Mouse (Mus musculus): ENCODE data around the gene Gas2.

Gas2 gene

DNA sequence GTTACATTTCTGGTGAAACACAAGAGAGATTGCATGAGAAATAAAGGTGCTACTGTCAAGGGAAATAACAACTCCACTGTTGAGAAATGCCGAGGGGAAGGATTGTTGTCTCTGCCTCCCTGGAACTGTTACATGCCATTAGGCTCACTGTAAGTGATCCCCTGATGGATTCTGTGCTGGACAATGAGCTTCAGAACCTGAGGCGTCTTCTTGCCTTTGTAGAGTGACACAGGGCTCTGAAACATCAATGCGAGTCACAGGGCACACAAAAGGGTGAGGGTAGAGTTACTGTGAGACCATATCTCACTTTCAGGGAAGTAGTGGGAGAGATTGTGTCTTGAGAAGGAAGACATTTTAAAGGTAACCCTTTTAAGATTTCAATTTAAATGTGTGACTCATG lies 23.5 kb downstream of the Gas2 start:
- DNase-seq = no peak

DNA sequence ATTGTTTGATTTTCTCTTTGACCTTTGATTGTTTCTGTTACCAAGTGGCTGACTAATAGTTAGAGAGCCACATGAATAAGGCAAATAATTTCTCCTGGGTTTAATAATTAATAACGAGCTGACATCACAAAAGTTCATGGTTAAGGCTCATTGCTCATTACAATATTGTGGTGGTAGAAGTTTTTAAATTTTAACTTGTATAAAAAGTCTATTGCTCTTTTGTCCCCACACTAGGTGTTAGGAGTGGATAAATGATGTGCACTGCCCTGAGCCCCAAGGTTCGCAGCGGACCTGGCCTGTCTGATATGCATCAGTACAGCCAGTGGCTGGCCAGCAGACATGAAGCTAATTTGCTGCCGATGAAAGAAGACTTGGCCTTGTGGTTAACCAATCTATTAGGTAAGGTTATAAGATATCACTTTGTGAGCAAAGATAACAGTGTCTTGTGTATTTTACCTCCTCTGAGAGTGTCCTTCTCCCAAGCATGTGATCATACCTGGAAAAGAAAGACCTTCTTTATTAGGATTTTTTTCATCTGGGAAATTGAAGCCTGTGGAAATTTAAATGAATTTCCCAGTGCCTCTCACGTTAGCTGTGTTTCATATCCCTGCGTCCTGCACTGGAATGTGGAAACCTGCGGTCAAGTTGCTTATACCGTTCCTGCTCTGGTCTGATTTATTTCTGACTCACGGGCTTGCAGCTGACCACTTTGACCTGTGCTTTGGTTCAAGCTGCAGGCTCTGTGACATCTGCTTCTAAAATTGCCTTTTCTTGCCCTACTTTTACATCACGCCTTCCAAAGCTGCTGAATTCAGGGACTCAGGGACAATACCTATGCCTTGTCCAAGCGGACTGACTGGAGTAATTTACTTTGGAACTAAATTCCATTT lies 26.1 kb downstream of the Gas2 start:
- DNase-seq = peak; percentile 68

DNA sequence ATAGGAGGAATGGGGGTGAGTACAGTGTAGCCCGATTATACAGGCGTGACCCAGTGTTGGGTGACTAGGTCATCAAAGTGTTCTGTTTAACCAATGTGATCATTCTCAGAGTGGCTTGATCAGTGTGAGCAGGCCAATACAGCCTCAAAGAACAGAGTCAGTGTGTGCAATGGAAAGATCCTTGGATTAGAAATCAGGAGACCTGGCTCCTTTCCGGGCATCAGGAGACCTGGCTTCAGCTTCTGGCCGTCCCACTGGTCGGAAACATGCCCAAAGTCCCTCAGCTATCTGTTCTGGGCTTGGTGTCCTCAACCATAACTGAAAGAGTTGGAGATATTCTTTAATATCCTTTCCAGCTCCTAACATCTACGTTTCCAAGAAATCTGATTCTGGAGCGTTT lies 27.8 kb downstream of the Gas2 start:
- no peak for DNase-seq

DNA sequence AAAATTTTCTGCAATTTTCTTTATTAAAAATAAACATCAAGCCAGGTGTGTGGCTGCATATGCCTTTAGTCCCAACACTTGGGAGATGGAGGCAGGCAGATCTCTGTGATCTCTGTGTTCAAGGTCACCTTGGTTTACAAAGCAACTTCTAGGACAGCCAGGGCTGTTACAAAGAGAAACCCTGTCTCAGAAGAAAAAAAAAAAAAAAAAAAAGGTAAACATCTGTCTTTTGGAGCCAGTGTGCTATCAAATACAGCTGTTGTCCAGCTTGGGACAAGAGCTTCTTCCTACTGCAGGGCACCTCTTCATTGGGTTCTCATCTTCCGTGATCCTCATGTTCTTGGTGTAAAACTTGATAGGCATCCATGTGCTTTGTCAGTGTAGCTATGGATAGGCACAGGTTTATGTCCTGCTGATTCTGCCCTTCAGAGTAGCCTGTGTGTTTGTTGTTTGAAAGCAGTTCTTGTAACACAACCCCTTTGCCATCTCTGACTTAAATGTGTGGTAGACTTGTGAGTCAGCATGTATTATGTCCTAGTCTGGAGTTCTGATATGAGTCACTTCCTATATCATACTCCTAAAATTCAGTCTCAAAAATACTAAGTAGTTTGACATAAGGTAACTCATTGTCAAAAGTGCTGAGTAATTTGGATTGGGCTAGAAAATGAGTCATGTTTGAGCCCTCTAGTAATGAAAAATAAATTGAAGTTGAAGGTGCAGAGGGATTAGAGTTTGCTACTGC lies 30.6 kb downstream of the Gas2 start:
- DNase-seq = no peak

DNA sequence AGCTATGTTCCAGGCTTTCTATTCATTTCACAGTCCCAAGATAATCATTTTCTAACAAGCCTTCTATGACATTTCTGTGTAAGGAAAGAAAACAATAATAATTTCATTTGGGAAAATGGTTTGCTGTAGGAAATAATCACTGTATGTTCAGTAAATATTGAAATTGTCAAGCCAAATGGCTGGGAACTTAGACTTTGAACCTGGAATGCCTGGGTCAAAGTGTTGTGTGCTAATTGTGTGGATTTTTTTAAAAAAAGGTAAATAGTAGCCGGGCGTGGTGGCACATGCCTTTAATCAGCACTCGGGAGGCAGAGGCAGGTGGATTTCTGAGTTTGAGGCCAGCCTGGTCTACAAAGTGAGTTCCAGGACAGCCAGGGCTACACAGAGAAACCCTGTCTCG lies 31.2 kb downstream of the Gas2 start:
- DNase-seq = no peak

DNA sequence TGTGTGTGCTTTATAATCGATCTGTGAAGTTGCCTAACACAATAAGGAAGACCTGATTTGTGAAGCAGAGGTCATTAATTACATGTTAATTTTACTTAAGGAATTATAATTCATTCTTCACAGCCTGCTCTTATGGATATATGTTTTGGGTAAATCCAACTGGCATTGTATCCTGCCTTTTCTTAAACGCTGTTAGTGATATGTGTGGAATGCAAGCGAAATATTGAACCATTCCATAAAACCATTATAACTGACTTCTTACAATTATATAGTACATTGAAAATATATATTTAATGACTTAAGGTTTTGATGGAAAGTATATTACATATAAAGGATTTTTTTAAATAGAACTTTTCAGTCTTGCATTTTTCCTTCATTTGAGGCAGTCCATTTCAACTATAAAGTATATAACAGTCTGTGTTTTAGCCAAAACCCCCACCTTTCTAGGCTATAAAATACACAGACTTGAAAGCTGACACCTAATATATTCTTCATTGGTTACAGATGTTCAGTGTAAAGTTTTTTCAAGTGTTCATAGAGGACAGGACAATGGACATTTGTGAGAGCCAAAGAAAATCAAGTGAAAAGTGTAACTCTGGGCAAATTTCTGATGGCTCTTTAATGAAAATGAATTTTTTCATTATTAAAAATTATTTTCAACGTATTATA lies 32.5 kb downstream of the Gas2 start:
- DNase-seq = no peak

DNA sequence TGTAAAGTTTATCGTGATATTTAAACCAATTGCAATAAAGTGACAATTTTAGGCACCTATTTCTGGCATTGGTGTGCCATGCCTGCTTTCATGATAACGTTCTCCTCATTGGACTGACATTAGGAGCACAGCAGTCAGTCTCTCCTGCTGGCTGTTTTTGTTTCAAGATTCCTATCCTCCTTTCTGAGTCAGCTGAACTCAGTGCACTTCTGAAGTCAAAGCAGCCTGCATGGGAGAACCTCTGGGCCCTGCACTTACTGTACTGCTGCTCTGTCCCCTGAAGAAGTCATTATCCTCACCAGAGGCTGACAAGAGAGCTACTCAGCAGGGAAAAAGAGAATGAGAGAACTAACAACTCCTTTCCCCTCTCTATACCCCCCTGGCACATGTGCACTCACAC lies 33.1 kb downstream of the Gas2 start:
- DNase-seq = no peak

DNA sequence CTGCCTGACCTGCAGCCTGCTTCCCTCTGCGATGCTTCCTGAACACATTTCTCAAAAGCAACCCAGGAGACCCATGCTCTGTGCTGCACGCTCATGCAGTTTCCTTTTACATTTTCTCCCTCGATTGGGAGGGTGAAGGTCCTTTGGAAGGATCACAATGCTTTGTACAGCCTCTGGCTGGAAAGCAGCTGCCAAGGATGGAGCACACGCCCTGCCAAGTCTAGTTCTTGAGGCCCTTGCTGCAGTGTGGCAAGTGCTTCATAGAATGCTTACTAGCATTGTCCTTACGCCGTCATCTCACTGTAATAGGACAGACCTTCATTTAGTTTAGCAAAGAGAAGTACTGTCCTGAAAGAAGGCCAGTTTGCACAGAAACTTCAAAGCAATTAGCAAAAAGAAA lies 37.3 kb downstream of the Gas2 start:
- no peak for DNase-seq

DNA sequence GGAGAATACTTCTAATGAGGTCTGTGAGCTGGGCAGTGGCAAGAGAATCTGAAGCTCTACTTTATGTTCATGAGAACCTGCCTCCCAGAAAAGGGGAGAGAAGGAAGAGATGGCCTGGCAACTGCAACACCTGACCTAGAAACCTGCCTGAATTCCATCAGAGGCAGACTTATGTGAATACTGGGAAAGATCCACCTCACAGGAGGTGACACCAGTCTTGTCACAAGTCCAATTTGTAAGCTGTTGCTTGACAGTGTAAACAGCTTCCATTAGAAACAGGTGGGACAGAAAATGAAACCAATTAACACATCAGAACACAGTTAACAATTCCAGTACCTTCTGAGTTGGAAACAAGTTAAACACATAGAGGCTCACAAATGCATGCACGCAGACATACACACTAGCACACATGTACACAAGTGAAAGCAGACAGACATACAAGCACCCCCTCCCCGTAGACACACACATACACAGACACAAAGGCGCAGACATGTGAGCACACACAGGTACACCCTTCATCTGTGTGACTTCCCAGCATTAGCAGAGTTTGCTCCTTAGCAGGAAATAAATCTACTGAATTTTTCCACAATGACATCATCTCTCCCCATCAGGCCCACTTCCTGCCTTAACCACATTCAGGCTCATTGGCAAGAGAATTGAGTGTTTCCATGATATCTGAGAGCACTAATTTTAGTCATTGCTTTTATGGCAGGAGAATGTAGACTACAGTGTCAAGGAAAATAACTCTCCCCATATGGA lies 51.7 kb downstream of the Gas2 start:
- no peak for DNase-seq

DNA sequence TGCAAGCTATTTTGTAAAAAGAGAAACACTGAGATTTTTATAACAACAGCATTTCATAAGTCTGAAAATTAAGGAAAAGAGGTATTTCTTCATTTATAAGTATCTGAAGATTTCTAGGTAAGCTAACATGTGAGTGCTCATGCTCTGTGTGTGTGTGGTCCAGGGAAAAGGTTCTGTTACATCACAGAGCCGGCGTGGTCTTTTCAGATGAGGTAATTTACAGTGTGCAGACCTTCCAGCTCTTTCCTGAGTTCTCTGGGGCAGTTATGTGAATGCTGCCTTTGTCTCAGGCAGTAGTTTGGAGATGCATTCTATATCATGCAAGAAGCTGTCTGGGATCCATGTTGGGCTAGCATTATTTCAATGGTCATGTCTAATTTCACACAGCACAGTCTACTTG lies 52.3 kb downstream of the Gas2 start:
- no peak for DNase-seq

DNA sequence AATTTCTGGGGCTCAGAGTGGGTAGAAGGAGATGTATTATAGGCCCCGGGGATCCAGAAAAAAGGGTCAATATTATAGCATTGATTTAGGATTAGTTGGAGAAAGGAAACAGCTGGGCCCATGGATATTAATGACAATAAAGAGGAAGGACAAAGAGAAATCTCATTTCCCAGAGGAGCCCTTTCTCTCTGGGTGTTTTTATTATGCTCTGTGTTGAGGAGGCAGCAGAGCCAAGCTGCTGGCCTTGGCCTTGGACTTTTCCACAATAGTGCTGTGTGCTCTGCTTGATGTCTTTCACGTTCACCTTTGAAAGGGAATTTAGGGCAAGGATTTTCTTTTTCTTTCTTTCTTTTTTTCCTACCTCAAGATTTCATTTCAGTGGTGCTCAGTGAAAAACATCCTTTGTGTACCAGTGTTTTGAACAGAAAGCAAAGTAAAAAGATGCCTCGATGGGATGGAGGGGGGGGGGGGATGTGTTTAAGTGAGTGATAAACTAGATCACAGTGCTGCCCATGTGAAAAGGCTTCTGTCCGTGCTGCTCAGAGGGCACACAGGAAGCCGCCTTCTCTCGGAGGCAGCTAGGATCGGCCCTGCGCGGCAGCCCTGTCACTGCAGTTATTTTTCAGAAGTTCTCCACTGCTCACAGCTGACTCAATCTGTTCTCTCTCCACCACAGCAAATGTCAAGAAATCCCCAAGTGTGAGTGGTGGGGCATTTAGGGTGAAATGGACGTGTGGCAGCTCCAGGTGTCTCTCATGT lies 67.1 kb downstream of the Gas2 start:
- DNase-seq = no peak

DNA sequence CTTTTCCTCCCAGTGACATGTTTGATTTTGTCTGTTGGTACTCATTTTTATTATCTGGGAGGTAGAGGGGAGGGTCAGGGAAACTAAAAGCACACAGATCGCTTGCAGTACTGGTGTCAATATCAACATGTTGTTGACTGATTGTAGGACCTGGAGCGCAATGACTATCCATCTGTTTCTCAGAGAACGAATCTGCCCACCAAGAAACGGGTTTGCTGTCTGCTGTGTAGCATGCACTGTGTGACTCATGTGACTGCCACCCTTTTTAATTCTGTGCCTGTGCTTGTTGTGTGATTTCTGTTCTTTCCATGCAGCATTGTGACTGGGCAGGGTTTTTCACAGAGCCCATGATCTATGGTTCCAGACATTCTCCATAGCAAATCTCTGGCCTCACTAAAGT lies 69.4 kb downstream of the Gas2 start:
- no peak for DNase-seq

DNA sequence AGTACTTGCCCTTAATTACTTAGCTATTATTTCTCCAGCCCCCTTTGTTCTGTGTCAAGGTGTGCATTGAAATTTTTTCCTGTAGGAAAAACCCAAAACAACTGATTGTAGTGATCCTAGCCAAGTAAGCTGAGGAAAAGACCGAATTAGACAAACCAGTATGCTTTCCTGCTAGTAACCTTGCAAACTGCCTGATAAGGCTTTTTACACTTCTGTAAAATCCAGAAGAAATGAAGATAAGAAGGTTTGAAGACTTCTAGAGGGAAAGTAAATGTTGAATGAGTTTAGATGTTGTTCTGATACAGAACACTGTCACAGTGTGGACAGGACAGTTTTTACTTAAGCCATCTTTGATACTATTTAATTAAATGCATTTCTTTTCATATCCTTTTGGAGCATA lies 75.5 kb downstream of the Gas2 start:
- DNase-seq = no peak

DNA sequence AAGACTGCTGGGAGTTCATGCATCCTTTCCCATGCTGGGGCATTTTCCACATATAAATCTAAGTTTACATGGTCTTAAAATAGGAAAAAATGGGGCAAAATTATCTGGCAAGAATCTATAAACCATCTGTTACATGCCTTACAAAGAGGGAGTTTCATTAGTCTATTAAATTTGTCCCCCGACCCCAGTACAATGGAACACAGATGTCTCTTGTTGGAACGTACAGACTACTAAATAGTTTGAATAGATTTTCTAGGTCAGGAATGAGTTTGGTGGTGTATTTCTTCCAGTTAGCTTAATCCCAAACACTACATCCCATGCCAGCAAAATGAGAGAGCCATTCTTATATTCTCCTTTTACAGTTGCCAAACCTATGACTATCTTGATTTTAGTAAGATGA lies 78.6 kb downstream of the Gas2 start:
- no peak for DNase-seq

DNA sequence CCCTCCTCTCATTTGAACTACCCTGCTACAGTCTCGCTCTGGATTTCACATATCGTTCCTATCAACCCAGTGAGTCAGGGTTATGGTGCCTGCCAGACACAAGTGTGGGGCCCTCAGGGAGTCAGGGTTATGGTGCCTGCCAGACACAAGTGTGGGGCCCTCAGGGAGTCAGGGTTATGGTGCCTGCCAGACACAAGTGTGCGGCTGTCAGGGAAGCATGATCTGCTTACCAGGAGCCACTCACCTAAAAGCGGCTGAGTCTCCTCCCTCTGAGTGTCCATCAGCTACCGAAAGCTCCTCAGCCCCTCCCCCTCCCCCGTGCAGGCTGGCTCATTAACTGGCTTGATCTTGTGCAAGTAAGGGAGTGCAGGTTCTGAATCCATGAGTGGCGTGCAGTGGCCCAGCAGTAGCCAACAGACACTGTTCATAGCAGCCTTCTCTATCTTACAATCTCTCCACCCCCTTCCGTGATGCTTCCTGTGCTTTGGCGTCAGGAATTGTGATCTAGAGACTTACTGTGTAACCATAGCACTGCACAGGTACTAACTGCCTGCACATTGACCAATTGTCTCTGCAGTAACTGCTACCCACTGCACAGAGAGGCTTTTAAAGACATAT lies 93.7 kb downstream of the Gas2 start:
- no peak for DNase-seq

DNA sequence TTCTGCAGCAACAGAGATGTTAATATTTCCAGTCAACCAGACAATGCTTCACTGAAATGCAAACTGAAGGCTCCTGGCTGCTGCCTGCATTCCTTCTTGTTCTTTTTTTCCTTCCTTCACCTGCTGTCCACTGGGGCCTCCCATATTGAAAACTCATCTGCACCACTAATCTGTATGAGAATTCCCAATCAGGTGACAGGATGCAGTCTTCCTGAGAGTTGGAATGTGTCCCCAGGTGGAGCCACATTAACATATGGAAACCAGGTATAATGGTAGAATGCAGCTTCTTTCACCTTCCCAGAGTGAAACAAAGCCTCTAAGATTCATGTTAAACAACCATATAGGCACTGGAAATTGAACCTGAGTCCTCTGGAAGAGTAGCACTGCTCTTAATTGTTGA lies 96.0 kb downstream of the Gas2 start:
- no peak for DNase-seq

DNA sequence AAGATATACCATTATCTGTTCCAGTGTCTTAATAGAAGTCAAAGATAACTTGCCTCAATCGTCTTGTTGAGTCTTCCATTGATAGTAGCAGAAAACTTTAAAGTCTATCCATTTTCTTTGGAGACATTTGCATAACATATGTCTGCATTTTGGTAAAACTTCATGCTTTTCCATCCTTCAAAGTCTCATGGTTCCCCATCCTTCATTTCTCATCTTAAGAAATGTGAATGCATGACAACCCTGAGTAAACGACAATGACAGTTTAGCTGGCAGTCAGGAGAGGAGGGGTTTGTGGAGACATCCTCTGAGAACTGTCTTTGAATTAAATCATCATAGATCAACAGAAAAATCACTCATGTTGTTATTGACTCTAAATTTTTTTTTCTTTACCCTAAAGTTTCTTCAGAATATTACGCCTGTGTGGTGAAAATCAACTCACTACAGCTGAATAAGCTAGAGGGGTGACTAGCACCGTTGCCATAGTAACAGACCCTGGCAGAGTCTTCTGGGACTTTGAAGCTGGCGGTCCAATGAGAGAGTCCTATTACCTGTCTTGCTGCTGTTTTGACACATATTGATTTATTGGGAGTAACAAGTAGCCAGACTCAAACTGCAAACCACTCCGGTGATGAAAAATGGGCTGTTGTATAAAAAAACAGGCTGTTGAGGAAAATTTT lies 99.0 kb downstream of the Gas2 start:
- no peak for DNase-seq

DNA sequence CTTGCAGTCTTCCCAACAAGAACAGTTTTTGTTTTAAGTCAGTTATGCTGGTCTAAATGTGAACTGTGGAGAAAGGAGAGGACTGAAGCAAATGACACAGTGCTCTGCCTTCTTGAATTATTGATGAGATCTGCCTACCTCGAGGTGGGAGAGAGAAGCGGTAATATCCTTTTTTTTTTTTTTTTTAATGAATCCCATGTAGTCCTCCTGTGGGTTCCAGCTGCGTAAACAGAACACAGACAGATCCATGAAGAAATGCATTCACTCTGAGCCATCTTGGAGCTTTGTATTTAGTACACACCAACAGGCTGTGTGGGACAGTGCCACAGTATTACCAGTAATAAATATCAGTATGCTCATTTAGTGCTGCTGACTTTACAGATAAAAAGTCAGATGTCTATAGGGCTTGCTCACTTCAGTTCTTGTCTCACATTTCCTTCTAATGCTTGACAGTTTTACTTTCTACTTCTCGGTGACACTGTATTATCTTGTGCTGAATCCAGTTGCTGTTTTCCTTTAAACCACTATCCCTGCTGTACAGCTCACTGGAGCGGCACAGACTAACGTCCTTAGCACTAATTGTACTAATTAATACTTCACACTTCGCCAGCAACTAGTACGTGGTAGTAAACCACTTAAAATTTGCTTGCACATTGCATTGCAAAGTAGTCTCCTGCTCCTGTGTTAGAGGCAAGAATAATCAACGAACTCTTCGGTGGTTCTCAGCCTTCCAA lies 100.6 kb downstream of the Gas2 start:
- DNase-seq = no peak

DNA sequence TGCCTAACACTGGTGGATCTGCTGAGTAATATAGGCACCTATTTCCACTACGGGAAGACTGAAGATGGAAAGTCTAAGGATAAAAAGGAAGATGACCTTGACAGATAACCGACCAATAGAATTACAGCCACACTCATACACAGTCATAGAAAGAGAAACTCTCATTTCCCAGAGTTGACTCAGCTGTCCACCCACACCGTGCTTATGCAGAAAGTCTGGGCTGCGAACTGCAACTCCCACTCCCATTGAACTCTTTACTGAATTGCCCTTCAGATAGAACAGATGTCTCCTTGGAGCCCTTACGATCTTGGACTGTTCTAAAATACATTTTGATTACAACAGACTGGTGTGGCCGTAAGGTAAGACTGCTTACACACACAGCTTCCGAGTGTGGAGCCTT lies 102.9 kb downstream of the Gas2 start:
- DNase-seq = no peak

DNA sequence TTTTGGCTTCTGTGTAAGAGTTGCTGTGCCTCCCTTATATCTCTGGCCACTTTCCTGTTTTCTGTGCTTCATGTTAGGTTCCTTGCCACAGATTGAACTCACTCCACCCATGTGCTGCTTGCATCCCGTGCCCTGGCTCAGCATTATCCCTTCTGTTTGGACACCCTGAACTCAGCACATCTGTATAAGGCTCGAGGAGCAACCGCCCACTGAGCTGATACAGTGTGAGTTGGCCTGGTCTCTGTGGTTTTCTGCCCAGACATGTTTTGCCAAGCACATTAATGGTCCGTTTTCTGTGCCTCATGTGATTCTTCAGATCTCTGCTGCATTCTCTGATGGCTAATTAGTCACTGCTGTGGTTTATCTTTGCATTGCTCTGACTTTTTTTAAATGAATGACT lies 105.8 kb downstream of the Gas2 start:
- DNase-seq = no peak

DNA sequence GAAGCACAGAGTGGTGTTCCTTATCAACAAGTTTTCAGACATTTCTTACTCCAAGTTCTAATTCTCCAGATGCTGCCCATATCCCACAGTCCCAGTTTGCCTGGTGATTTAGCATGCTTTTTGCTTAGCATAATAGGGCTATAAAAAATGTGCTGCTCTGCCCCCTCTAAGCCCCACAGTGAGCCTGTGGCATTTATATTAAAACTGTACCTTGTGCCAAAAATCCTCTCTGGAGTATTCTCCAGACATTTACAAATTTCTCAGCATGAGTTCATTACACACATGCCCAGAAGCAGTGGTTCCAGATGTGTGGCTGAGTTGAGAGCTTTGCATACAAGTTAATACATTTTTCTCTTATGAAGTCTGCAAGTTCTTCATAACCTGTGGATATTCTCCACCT lies 107.6 kb downstream of the Gas2 start:
- no peak for DNase-seq

Measured in kidney, adult 18-20 months (tissue).